Mouse (Mus musculus) heart, postnatal 0 days (tissue): ENCODE measurements at regions not wholly inside any gene's neighbourhood (a gene's known extent, or its start where the extent isn't known, plus 50 kb on each side); places are given as distances from the start of the nearest gene placed in this dataset.

Experiments
- ATAC-seq: fragments of 200-750 bp; cut with Nextera tagmentation; 2 replicates; pipeline ENCODE4 v1.8.0; 2017; ENCODE audit warnings: low read depth, moderate number of reproducible peaks, moderate library complexity; ENCODE audit not compliant: insufficient read depth
- DNase-seq: peaks from one replicate; pipeline ENCODE4 v3.0.0-alpha.2; 2016; ENCODE audit warnings: low spot score
- H3K27ac ChIP-seq: fragments of 300-500 bp; sonication (generic); 2 replicates; pipeline ENCODE4 v1.5.1; 2014; ENCODE audit warnings: low read depth, mild to moderate bottlenecking
- H3K27me3 ChIP-seq: fragments of 300-500 bp; sonication (generic); 2 replicates; pipeline ENCODE4 v1.6.1; 2014; ENCODE audit warnings: low read length, mixed read lengths; ENCODE audit not compliant: control insufficient read depth, insufficient read depth
- H3K36me3 ChIP-seq: fragments of 300-500 bp; sonication (generic); replicated peaks from 2 replicates; pipeline ENCODE4 v1.6.1; 2014; ENCODE audit warnings: low read length, mixed read lengths; ENCODE audit not compliant: control insufficient read depth, insufficient read depth
- H3K4me1 ChIP-seq: fragments of 300-500 bp; sonication (generic); 2 replicates; pipeline ENCODE4 v1.6.1; 2014; ENCODE audit warnings: antibody characterized with exemption; ENCODE audit not compliant: control insufficient read depth, insufficient read depth
- H3K4me2 ChIP-seq: fragments of 300-500 bp; sonication (generic); 2 replicates; pipeline ENCODE4 v1.6.1; 2014; ENCODE audit warnings: low read depth, mild to moderate bottlenecking, low read length, moderate library complexity
- H3K4me3 ChIP-seq: fragments of 300-500 bp; sonication (generic); 2 replicates; pipeline ENCODE4 v1.5.1; 2014; ENCODE audit warnings: low read depth, low read length
- H3K9ac ChIP-seq: fragments of 300-500 bp; sonication (generic); replicated peaks from 2 replicates; pipeline ENCODE4 v1.6.1; 2014; ENCODE audit warnings: low read depth, low read length, mixed read lengths
- H3K9me3 ChIP-seq: fragments of 300-500 bp; sonication (generic); replicated peaks from 2 replicates; pipeline ENCODE4 v1.6.1; 2016; ENCODE audit warnings: low read length; ENCODE audit not compliant: control insufficient read depth
- CTCF ChIP-seq: IDR thresholded peaks from 2 replicates; pipeline ENCODE4 v1.5.1; 2016; ENCODE audit warnings: antibody characterized with exemption, control low read depth, low read depth
- EP300 ChIP-seq: IDR thresholded peaks from 2 replicates; pipeline ENCODE4 v1.6.1; 2016; ENCODE audit warnings: antibody characterized with exemption, low read depth
- WGBS: fragments of 180-500 bp; shearing (Covaris S2); extraction: QIAGEN DNeasy Blood & Tissue Kit; methylation state at CpG from one replicate; pipeline ENCODE4 v1.1.7; 2014; 5-methylcytosine and 5-hydroxymethylcytosine counted together

- ATAC-seq (peak; percentile 22; the same call in 1 of the 2 replicates), DNase-seq (no peak)
- Histone ChIP-seq H3K4me2 (peak overlapping the region; percentile 54), H3K4me1 (peaks cover 11% of the 10 kb centered on the region; the same call in 1 of the 2 replicates), H3K27me3 (no peaks in the 10 kb centered on the region), H3K27ac (0 out of 2 replicates have a peak overlapping the region, but pooled peaks have one; percentile 1), H3K9me3 (no peaks in the 10 kb centered on the region), H3K9ac (no peak overlapping the region), H3K4me3 (peak overlapping the region; percentile 26), H3K36me3 (no peaks in the 10 kb centered on the region)
- TF ChIP-seq CTCF (no peak), EP300 (no peak)
- 14% methylated on average over 27 of the region's 27 CpGs for WGBS
Measured at GRCm38 (mm10) chr6:94773604-94774486, 73.9 kb upstream of the Lrig1 start.

- Histone ChIP-seq H3K27ac (0 out of 2 replicates have a peak overlapping the region, but pooled peaks have one; percentile 1), H3K4me2 (peak overlapping the region; percentile 54), H3K36me3 (no peaks in the 10 kb centered on the region), H3K9me3 (no peaks in the 10 kb centered on the region), H3K9ac (no peak overlapping the region), H3K4me3 (no peak overlapping the region; the same call in 1 of the 2 replicates), H3K4me1 (peaks cover 11% of the 10 kb centered on the region; the same call in 1 of the 2 replicates), H3K27me3 (no peaks in the 10 kb centered on the region)
- 50% methylated on average over 12 of the region's 12 CpGs for WGBS
- ATAC-seq = no peak
- TF ChIP-seq CTCF = no peak
- no peak for TF ChIP-seq EP300
- no peak for DNase-seq
Measured at GRCm38 (mm10) chr6:94772868-94773603, 73.1 kb upstream of the Lrig1 start.

- Histone ChIP-seq H3K36me3 (no peaks in the 10 kb centered on the region), H3K4me1 (peaks cover 11% of the 10 kb centered on the region; the same call in 1 of the 2 replicates), H3K4me2 (no peak overlapping the region), H3K27ac (no peak overlapping the region), H3K9ac (no peak overlapping the region), H3K27me3 (no peaks in the 10 kb centered on the region), H3K9me3 (no peaks in the 10 kb centered on the region), H3K4me3 (no peak overlapping the region)
- DNase-seq (no peak), ATAC-seq (no peak)
- TF ChIP-seq CTCF = no peak
- no peak for TF ChIP-seq EP300
- 71% methylated on average over 7 of the region's 7 CpGs for WGBS
Measured at GRCm38 (mm10) chr6:94772391-94772790, 72.4 kb upstream of the Lrig1 start.

DNA sequence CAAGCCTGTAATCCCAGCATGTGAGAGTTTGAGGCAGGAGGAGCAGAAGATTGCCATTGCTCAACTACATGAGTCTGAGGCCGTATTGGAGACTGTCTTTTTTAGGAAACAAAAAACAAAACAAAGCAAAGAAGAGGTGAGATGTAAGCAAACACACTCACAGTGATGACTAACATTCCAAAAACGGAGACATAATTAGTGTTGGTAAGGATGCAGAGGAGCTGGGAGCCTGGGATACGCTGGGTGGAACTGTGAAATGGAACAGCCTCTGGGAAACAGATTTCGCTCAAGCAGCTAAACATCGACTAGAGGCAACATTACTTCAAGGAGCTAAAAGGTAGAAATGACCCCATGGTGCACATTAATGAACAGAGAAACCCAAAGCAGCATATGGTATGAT is 68.3 kb upstream of the Lrig1 start:
- 78% methylated on average over 5 of the region's 5 CpGs for WGBS

DNA sequence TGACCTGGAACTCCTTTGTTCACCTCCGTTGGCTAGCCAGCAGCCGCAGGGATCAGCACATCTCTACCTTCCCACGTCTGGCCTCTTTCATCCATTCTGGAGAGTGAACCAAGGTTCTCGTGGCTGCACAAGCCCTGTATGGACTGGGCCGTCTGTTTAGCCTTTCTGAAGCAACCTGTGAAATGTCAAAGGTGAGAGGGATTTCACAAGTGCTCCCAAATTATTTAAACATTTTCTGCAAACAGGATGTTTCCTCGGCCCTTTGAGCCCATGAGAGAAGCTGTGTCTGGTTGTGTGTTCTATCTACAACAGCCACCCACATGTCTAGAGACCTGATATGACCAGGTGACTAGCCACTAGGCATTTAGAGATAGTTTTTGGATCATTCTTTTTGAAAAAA is 65.8 kb upstream of the Lrig1 start:
- Histone ChIP-seq H3K36me3 (no peaks in the 10 kb centered on the region), H3K9ac (no peak overlapping the region), H3K27ac (no peak overlapping the region), H3K9me3 (no peaks in the 10 kb centered on the region), H3K4me1 (no peaks in the 10 kb centered on the region), H3K4me2 (no peak overlapping the region), H3K4me3 (no peak overlapping the region), H3K27me3 (no peaks in the 10 kb centered on the region)
- 88% methylated on average over 6 of the region's 6 CpGs for WGBS
- TF ChIP-seq EP300 (no peak), CTCF (no peak)
- DNase-seq (no peak), ATAC-seq (no peak)

More for the DNA sequence above, 68.3 kb upstream of the Lrig1 start:
- no peak overlapping the region for H3K4me2 ChIP-seq
- H3K4me1 ChIP-seq = 0 out of 2 replicates have a peak, but pooled peaks cover under 1% of the 10 kb centered on the region
- H3K9me3 ChIP-seq = no peaks in the 10 kb centered on the region
- no peaks in the 10 kb centered on the region for H3K27me3 ChIP-seq
- no peak overlapping the region for H3K4me3 ChIP-seq
- TF ChIP-seq CTCF = no peak
- TF ChIP-seq EP300 = no peak
- no peak for DNase-seq
- H3K9ac ChIP-seq = no peak overlapping the region
- H3K36me3 ChIP-seq = no peaks in the 10 kb centered on the region
- H3K27ac ChIP-seq = no peak overlapping the region
- no peak for ATAC-seq
